ENCODE assay signal across 9 mouse cellular contexts in the genomic region with DNA sequence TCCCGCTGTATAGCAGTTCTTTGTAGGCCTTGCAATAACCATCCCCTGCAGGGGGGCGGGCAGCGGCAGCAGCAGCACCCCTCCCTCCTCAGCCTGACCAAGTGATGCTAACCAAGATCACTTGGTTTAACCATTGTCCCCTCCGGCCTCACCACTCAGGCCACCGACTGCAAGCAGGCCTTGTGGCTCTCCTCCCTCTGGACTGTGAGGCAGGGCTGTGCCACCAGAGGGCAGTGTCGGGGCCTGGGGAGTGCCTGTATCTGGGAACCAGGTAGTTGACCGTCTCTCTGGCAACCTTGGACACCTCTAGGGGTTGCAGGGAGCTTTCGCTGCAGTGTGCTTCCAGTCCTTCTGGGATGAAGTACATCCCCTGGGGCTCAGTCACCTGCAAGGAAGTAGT.
DNase-seq lines count a peak whose midpoint lies in the region; ATAC-seq and TF ChIP-seq lines count a peak whose summit lies in the region.
"Had no signal": no experiment of that assay in that cellular context is flagged by ENCODE, and none has a peak within 500 bp of the region (broad histone marks: within the 10 kb centered on the region; RNA-seq: fewer than 3 reads in every experiment).

No protein-coding gene starts in this region.

- no peak overlapping the region for H3K27ac ChIP-seq in cortical plate, adult 2 months (ENCODE audit: insufficient read depth, low read length)
- H3K27ac ChIP-seq in heart, postnatal 0 days (ENCODE audit: low read depth): no peak overlapping the region
- H3K27ac ChIP-seq: limb, embryonic 15.5 days had no signal

- TF ChIP-seq EP300 in heart, postnatal 0 days (IDR thresholded peaks at IDR 0.05; ENCODE audit: low read depth): no peak

- 45% methylated on average over 8 of the region's 8 CpGs for WGBS in heart, postnatal 0 days

- TF ChIP-seq CTCF in cortical plate, adult 2 months (IDR thresholded peaks at IDR 0.05; ENCODE audit: extremely low read depth, insufficient read depth, low read length): peak; percentile 64
- TF ChIP-seq CTCF in heart, postnatal 0 days (IDR thresholded peaks at IDR 0.05; ENCODE audit: low read depth): peak; percentile 91

- DNase-seq in CD4-positive, CD25-positive, alpha-beta regulatory T cell, adult 2 months (ENCODE audit: low read depth, low spot score): peak; percentile 48
- peak; percentile 85 to 90 for DNase-seq in adrenal gland, adult 18-20 months (ENCODE audit: low spot score in 2 of 2)
- no peak for DNase-seq in heart, postnatal 0 days (ENCODE audit: low spot score)
- DNase-seq in layer of hippocampus, postnatal 10 days (ENCODE audit: low spot score in 2 of 2): peak; percentile 81 to 86
- peak; percentile 69 to 89 for DNase-seq in spleen, postnatal 4 days (ENCODE audit: low spot score in 2 of 2)

- H3K9me3 ChIP-seq in heart, postnatal 0 days (replicated peaks; ENCODE audit: control insufficient read depth, low read length): no peaks in the 10 kb centered on the region
- H3K9me3 ChIP-seq: limb, embryonic 15.5 days had no signal

- no peak overlapping the region for H3K9ac ChIP-seq in heart, postnatal 0 days (replicated peaks; ENCODE audit: low read depth, low read length)
- H3K9ac ChIP-seq: limb, embryonic 15.5 days had no signal

- no peaks in the 10 kb centered on the region for H3K27me3 ChIP-seq in heart, postnatal 0 days (ENCODE audit: control insufficient read depth, insufficient read depth, low read length)
- H3K27me3 ChIP-seq: limb, embryonic 15.5 days had no signal

- H3K4me2 ChIP-seq in heart, postnatal 0 days (ENCODE audit: low read depth, low read length): no peak overlapping the region
- H3K4me2 ChIP-seq: limb, embryonic 15.5 days had no signal

- ATAC-seq in CD4-positive, CD25-positive, alpha-beta regulatory T cell, adult 4 months: no peak
- ATAC-seq in heart, postnatal 0 days (ENCODE audit: insufficient read depth, low read depth): peak; percentile 62; the same call in 1 of the 2 replicates
- peak; percentile 84 for ATAC-seq in megakaryocyte-erythroid progenitor cell, adult 5-6 weeks (replicated peaks; ENCODE audit: low FRiP score, low TSS enrichment, poor library complexity, severe bottlenecking)

- no peak overlapping the region for H3K4me3 ChIP-seq in cortical plate, adult 2 months (ENCODE audit: insufficient read depth, low read length)
- no peak overlapping the region for H3K4me3 ChIP-seq in heart, postnatal 0 days (ENCODE audit: low read depth, low read length)
- H3K4me3 ChIP-seq: limb, embryonic 15.5 days had no signal

- no peak for TF ChIP-seq POLR2A in cortical plate, adult 2 months (IDR thresholded peaks at IDR 0.05; ENCODE audit: extremely low read depth, insufficient read depth, low read length)

- no peaks in the 10 kb centered on the region for H3K4me1 ChIP-seq in cortical plate, adult 2 months (ENCODE audit: control insufficient read depth, insufficient read depth, low read length)
- no peaks in the 10 kb centered on the region for H3K4me1 ChIP-seq in heart, postnatal 0 days (ENCODE audit: control insufficient read depth, insufficient read depth)

- no peaks in the 10 kb centered on the region for H3K36me3 ChIP-seq in heart, postnatal 0 days (replicated peaks; ENCODE audit: control insufficient read depth, insufficient read depth, low read length)
- H3K36me3 ChIP-seq: limb, embryonic 15.5 days had no signal
